Mouse (Mus musculus): ENCODE results near the gene Morn5. TPM values are rescaled to one million over a fixed set of nuclear protein-coding genes. Genes with fewer than 3 reads are reported as not detected.

Gene Morn5
- polyA plus RNA-seq, 1 experiment, result not detected

DNA sequence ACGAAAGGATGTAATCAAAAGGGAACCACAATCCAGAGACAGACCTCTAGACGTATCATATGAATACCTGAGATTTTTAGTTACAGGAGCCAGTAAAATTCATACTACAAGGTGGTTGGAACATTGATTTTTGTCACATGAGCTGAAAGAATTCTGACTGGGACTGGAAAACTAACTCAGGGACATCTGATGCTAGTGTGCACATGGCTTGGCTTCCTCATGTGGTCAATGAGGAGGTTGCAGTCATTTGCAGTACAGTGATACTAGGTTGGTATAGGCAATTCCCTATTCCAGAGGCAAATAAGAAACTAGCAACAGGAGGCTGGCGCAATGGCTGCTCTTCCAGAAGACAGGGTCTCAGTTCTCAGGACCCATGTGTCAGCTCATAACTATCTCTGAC lies 63.4 kb downstream of the Morn5 start:
- TF ChIP-seq GATA1 (IDR thresholded peaks at IDR 0.05; ENCODE audit: low read length), result no peak

DNA sequence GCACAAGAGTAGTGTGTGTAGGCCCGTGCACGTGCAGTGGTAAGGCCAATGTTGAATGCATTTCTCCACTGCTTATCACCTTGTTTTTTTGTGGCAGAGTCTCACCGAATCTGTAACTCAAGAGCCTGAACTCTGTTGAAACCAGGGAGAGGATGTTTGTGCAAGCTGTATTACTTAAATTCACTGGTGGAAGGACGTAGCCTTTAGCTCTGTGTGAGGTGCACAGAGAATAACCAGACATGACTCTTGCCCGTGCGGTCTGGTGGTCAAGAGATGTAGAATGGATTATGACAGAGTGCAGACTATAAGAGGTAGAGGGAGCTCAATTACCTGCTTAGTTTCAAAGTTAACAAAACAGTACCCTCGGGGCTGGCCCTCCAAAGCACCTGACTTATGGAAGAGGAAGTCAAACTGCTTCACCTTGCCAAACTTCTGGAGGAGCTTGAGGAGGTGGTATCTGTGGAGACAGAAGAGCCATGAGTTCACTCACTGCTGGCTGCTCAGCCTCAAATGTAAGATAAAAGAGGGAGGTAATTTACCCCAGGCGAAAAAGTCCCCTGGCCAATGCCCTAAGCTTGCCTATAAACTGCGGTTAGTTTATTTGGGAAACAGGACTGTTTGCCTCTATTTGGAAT lies 77.7 kb downstream of the Morn5 start:
- no peak for TF ChIP-seq GATA1 (IDR thresholded peaks at IDR 0.05; ENCODE audit: low read length)

DNA sequence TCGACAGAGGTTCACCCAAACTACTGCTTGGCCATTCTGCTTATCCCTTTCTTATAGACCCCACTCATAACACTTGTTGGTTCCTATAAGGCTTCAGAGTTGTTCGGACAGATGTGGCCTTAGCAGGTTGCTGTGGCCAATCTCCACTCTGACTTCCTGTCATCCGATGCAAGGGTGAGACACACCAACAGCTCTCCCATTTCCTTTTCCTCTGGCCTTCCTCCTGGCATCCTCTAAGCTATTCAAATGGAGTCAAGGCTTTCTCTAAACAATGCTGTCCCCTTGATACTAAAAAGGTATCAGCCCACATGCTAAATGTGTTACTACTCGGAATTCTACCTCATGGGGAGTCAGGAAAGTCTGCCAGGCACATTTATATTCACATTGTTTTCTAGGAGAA lies 78.7 kb downstream of the Morn5 start:
- TF ChIP-seq GATA1 (IDR thresholded peaks at IDR 0.05; ENCODE audit: low read length), result no peak

DNA sequence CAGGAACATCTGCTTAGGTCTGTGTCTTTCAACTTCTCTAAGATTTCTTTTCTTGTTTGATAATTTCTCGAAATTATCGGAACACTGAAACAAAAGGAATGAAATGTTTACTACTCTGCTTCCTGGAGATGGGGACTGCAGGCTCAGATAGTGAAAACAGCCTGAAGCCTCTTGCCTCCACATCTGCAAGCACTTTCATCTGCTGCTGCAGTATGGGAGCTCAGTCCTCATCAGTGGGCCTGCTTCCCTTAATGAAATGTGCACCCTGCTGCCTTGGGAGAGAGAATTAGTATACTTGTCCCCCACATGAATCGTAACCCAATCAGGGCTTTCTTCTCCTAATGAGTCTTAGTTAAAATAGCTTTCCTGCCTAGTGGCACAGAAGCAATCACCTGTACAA lies 79.8 kb downstream of the Morn5 start:
- TF ChIP-seq GATA1 (IDR thresholded peaks at IDR 0.05; ENCODE audit: low read length), result no peak

Other genes with a start within 250 kb of the Morn5 start
- gene Ttll11, start 69.5 kb upstream of the Morn5 start, polyA plus RNA-seq (2012), result 1.3 and 1.4 TPM in 2 replicates
- gene Ndufa8, start 52 bp upstream of the Morn5 start, polyA plus RNA-seq (2012), result 71.8 and 79.4 TPM in 2 replicates
- gene Lhx6, start 56.0 kb downstream of the Morn5 start, polyA plus RNA-seq (2012), result not detected in 2 replicates
- gene Mrrf, start 86.9 kb downstream of the Morn5 start, polyA plus RNA-seq (2012), result 1.8 and 1.9 TPM in 2 replicates
- 8.9 and 13.5 TPM in 2 replicates for gene Rbm18, start 87.3 kb downstream of the Morn5 start, polyA plus RNA-seq (2012)
- gene Ptgs1, start 181.0 kb downstream of the Morn5 start, polyA plus RNA-seq (2012), result not detected in 2 replicates

Measured in G1E-ER4 (cell line).